Mouse (Mus musculus) liver, embryonic 14.5 days (tissue): ENCODE measurements at regions not wholly inside any gene's neighbourhood (a gene's known extent, or its start where the extent isn't known, plus 50 kb on each side); places are given as distances from the start of the nearest gene placed in this dataset.
"Not testable (repeated sequence)": the region's sequence is repeated elsewhere in the genome, so short reads cannot be mapped to it uniquely, and the experiment has no call there.

Experiments
- ATAC-seq: fragments of 200-750 bp; cut with Nextera tagmentation; 2 replicates; pipeline ENCODE4 v1.8.0; 2017; ENCODE audit warnings: moderate number of reproducible peaks, mild to moderate bottlenecking, moderate library complexity; ENCODE audit not compliant: insufficient read depth
- DNase-seq, 3 experiments: peaks; one replicate each; pipeline ENCODE4 v3.0.0-alpha.2; 2012 to 2013; ENCODE audit warnings: low read depth in 3 of 3, low spot score in 3 of 3
- H3K27ac ChIP-seq: fragments of 300-500 bp; sonication (generic); 2 replicates; pipeline ENCODE4 v1.5.1; 2014; ENCODE audit warnings: moderate library complexity, mild to moderate bottlenecking, control low read depth, inconsistent platforms
- H3K27me3 ChIP-seq: fragments of 300-500 bp; sonication (generic); 2 replicates; pipeline ENCODE4 v1.6.1; 2014; ENCODE audit warnings: mild to moderate bottlenecking, low read length, moderate library complexity; ENCODE audit not compliant: control insufficient read depth, insufficient read depth
- H3K36me3 ChIP-seq: fragments of 300-500 bp; sonication (generic); replicated peaks from 2 replicates; pipeline ENCODE4 v1.6.1; 2014; ENCODE audit warnings: low read depth; ENCODE audit not compliant: control insufficient read depth, insufficient read depth
- H3K4me1 ChIP-seq, 2 experiments: fragments of 200-500 bp in 1 of 2; fragments of 300-500 bp in 1 of 2; sonication (generic) in 1 of 2; replicated peaks; 2 replicates each; pipeline ENCODE4 v1.6.1; 2012 to 2014; ENCODE audit warnings: antibody characterized with exemption in 1 of 2, inconsistent platforms in 1 of 2, low read length in 1 of 2; ENCODE audit not compliant: control insufficient read depth in 2 of 2, insufficient read depth in 2 of 2
- H3K4me2 ChIP-seq: fragments of 300-500 bp; sonication (generic); 2 replicates; pipeline ENCODE4 v1.6.1; 2014; ENCODE audit warnings: low read depth, mild to moderate bottlenecking, control low read depth, moderate library complexity
- H3K4me3 ChIP-seq, 2 experiments: fragments of 200-500 bp in 1 of 2; fragments of 300-500 bp in 1 of 2; sonication (generic) in 1 of 2; 2 replicates each; pipeline ENCODE4 v1.5.1; 2012 to 2014; ENCODE audit warnings: low read depth in 2 of 2, low read length in 2 of 2, mild to moderate bottlenecking in 2 of 2, control low read depth in 1 of 2, inconsistent platforms in 1 of 2, moderate library complexity in 1 of 2; ENCODE audit not compliant: insufficient read depth in 1 of 2
- H3K9ac ChIP-seq: fragments of 300-500 bp; sonication (generic); replicated peaks from 2 replicates; pipeline ENCODE4 v1.6.1; 2014; ENCODE audit warnings: mild to moderate bottlenecking, control low read depth, moderate library complexity
- H3K9me3 ChIP-seq: fragments of 300-500 bp; sonication (generic); 2 replicates; pipeline ENCODE4 v1.6.1; 2016; ENCODE audit warnings: low read length, mixed read lengths; ENCODE audit not compliant: control insufficient read depth
- CTCF ChIP-seq: IDR thresholded peaks from 2 replicates; pipeline ENCODE4 v1.5.1; 2016; ENCODE audit warnings: antibody characterized with exemption, low read depth, control low read depth
- EP300 ChIP-seq: IDR thresholded peaks from 2 replicates; pipeline ENCODE4 v1.6.1; 2016; ENCODE audit warnings: antibody characterized with exemption, low read depth
- WGBS: fragments of 180-500 bp; shearing (Covaris S2); extraction: QIAGEN DNeasy Blood & Tissue Kit; methylation state at CpG from one replicate; pipeline ENCODE4 v1.1.7; 2014; ENCODE audit not compliant: insufficient replicate concordance; 5-methylcytosine and 5-hydroxymethylcytosine counted together

GRCm38 (mm10) chr3:147683730-147684129 is 831.6 kb downstream of the Ttll7 start:
- Histone ChIP-seq H3K9me3 (no peaks in the 10 kb centered on the region), H3K4me1 (no peaks in the 10 kb centered on the region), H3K27ac (no peak overlapping the region), H3K36me3 (no peaks in the 10 kb centered on the region), H3K4me3 (no peak overlapping the region), H3K9ac (no peak overlapping the region), H3K27me3 (no peaks in the 10 kb centered on the region), H3K4me2 (no peak overlapping the region)
- no peak for ATAC-seq
- DNase-seq = no peak
- TF ChIP-seq EP300 (no peak), CTCF (no peak)
- WGBS = 75% methylated on average over 2 of the region's 2 CpGs

- WGBS = 52% methylated on average over 1 of the region's 1 CpGs
- no peak overlapping the region for H3K9ac ChIP-seq
- no peaks in the 10 kb centered on the region for H3K36me3 ChIP-seq
- no peaks in the 10 kb centered on the region for H3K9me3 ChIP-seq
- ATAC-seq (no peak), DNase-seq (no peak)
- H3K27ac ChIP-seq = no peak overlapping the region
- TF ChIP-seq CTCF (no peak), EP300 (no peak)
- H3K4me1 ChIP-seq = no peaks in the 10 kb centered on the region
- no peak overlapping the region for H3K4me3 ChIP-seq
- H3K27me3 ChIP-seq = no peaks in the 10 kb centered on the region
- H3K4me2 ChIP-seq = no peak overlapping the region
Observed at GRCm38 (mm10) chr3:147680299-147680698, 828.1 kb downstream of the Ttll7 start.

DNA sequence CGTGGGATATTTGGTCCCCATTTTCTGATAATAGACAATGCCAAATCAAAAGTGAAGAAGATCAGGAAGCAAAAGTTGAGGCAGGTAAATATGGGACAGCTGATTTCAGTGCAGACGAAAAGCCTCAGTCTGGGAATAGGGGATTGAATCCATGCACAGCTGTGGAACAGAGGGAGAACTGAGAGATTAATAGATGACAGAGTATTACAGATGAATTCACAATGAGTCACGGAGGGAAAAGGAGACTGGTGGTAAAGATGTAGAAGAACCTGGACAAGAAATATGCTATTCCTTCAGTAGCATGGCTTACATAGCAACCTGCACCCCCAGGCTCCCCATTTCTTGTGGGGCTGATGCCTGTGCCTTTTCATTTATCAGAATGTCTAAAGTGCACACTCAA is 810.4 kb downstream of the Ttll7 start:
- no peaks in the 10 kb centered on the region for H3K4me1 ChIP-seq
- H3K4me2 ChIP-seq = no peak overlapping the region
- WGBS = 67% methylated on average over 3 of the region's 3 CpGs
- ATAC-seq (no peak), DNase-seq (no peak)
- H3K9me3 ChIP-seq = no peaks in the 10 kb centered on the region
- H3K27me3 ChIP-seq = no peaks in the 10 kb centered on the region
- no peak for TF ChIP-seq CTCF
- no peak overlapping the region for H3K4me3 ChIP-seq
- no peak overlapping the region for H3K27ac ChIP-seq
- H3K36me3 ChIP-seq = no peaks in the 10 kb centered on the region
- H3K9ac ChIP-seq = no peak overlapping the region

GRCm38 (mm10) chr3:147652849-147653248 is 800.7 kb downstream of the Ttll7 start:
- DNase-seq = no peak
- no peak for TF ChIP-seq EP300
- TF ChIP-seq CTCF = no peak
- Histone ChIP-seq H3K4me2 (no peak overlapping the region), H3K9ac (no peak overlapping the region), H3K4me1 (no peaks in the 10 kb centered on the region), H3K9me3 (no peaks in the 10 kb centered on the region), H3K36me3 (no peaks in the 10 kb centered on the region), H3K4me3 (no peak overlapping the region), H3K27ac (no peak overlapping the region), H3K27me3 (no peaks in the 10 kb centered on the region)
- ATAC-seq = no peak
- 39% methylated on average over 6 of the region's 6 CpGs for WGBS

DNA sequence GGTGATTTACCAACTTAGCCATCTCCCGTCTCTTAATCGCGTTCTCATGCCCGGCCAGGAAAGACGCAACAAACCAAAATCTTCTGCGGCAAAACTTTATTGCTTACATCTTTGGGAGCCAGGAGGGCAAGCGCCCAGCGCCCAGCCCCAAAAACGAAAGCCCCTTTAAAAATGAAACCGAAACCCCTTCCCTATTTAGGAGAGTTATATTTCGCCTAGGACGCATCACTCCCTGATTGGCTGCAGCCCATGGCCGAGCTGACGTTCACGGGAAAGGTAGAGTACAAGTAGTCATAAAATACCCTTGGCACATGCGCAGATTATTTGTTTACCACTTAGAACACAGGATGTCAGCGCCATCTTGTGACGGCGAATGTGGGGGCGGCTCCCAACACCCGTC is 783.3 kb downstream of the Ttll7 start:
- not testable (repeated sequence) for ATAC-seq, H3K36me3 ChIP-seq, H3K4me1 ChIP-seq, H3K27ac ChIP-seq, H3K4me3 ChIP-seq, H3K9ac ChIP-seq, H3K27me3 ChIP-seq, H3K9me3 ChIP-seq, DNase-seq, H3K4me2 ChIP-seq
- 80% methylated on average over 18 of the region's 21 CpGs for WGBS

GRCm38 (mm10) chr3:147631151-147631550 is 779.0 kb downstream of the Ttll7 start:
- 49% methylated on average over 3 of the region's 3 CpGs for WGBS
- DNase-seq (no peak), ATAC-seq (no peak)
- Histone ChIP-seq H3K9me3 (no peaks in the 10 kb centered on the region), H3K4me1 (no peaks in the 10 kb centered on the region), H3K9ac (no peak overlapping the region), H3K27ac (no peak overlapping the region), H3K4me2 (no peak overlapping the region), H3K36me3 (no peaks in the 10 kb centered on the region), H3K4me3 (no peak overlapping the region), H3K27me3 (no peaks in the 10 kb centered on the region)
- TF ChIP-seq CTCF = no peak
- no peak for TF ChIP-seq EP300
